Mouse (Mus musculus) megakaryocyte-erythroid progenitor cell, adult 5 weeks (primary cell): ENCODE measurements around the gene Oas2. TPM values are rescaled to one million over a fixed set of nuclear protein-coding genes. Genes with fewer than 3 reads are reported as not detected.

Source experiments
- polyA plus RNA-seq: library from polyadenylated mRNA; stranded (reverse); fragments of >175 nt; gene quantifications from 2 replicates; pipeline ENCODE4 v1.2.3, GENCODE M21; 2012

The Oas2 gene
- polyA plus RNA-seq = 0.39 and 0.81 TPM in 2 replicates

DNA sequence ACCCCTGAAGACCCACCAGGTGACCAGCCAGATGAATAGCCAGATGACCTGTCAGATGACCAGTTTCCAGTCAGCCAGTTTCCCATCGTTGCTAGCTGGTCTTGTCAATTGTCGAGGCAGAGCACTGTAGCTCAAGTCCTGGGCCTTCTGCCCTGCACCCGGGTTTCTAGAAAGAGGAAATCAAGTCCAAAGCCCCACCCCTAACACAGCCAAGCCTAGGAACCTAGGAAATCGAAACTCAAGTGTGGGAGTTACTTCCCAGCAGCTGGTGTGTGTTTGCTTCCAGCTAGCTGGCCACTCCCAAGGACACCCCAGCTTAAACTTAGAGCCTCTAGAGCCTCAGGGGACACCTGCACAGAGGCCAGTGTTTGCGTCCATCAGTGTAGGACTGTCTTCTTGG, at the start of gene Oas2:
Oas2 (minus strand) TSS at position 166 of the 400 bp plus-strand sequence.

DNA sequence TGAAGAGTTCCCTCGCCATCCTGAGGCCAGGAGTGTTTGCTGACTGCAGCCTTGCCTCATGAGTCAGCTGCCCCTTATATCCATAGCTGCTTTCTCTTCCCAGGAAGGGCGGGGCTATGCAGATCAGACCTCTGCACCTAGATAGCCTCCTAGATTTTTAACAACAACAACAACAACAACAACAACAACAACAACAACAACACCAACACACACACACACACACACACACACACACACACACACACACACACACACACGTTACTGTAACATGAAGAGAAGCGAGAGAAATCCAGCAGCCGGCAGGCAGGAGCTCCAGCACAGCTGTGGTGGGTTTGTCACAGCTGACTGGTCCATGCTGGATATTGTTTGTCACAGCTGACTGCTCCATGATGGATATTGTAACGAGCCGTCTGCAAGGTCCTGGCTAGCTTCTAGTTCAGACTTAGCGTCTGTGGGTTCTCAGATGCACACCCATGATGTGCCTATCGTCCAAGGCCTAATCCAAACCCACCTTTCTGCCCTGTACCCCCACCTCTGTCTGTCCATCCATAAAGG, 45.9 kb upstream of the Oas2 start, which contains the start of gene Oas1e:
Oas1e (minus strand) TSS at position 51 of the 555 bp plus-strand sequence.

DNA sequence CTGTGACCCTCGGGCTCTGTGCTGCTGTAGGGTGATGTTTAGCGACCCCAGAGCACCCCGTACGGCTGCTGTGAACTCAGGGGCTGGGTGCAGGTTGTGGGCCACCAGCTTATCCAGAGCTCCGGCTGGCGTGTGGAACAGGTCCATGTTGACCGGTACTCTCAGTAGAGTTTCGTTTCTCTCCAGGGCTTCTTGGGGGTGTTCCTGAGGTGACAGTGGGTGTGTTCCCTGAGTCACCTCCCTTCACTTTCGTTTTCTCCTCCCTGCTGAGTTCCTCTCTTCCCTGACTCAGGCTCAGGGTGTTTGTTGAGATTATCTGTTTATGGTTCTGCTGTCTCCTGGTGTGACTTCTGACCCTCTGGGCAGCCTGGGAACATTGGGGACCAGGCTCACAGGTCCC, 27.8 kb upstream of the Oas2 start, which contains the start of gene Oas3:
Oas3 (minus strand) TSS at position 184 of the 400 bp plus-strand sequence.

DNA sequence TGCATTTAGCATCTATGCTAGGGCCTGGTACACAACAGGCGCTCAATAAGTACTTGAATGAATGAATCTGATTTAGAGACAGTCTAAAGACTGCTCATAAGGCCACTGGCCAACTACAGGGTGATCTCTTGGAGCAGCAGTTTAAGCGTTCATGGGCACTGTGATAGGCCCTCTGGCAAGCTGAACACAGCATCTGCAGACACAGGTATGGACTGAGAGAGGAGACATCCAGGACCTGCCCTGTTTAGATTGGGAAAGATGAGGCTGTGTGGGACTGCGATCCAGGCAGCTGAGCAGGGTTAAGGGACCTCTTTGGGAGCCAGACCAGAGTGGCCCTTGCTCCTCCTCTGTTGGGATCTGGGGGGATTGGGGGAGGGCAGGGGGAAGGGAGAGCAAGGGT, 37.8 kb downstream of the Oas2 start, which contains the start of gene Dtx1:
Dtx1 (minus strand) TSS at position 101 of the 400 bp plus-strand sequence.

Other genes starting within 250 kb of the Oas2 start
- gene Plbd2, start 246.2 kb downstream of the Oas2 start, polyA plus RNA-seq = 32.3 and 36.9 TPM in 2 replicates
- 19.7 and 32.6 TPM in 2 replicates for gene Slc8b1, start 238.7 kb downstream of the Oas2 start, polyA plus RNA-seq
- gene Tpcn1, start 161.2 kb downstream of the Oas2 start, polyA plus RNA-seq = 83.4 and 92.3 TPM in 2 replicates
- 2.7 and 4.1 TPM in 2 replicates for gene Iqcd, start 160.8 kb downstream of the Oas2 start, polyA plus RNA-seq
- 23.5 and 24.3 TPM in 2 replicates for gene Rita1, start 137.3 kb downstream of the Oas2 start, polyA plus RNA-seq
- 111 and 152 TPM in 2 replicates for gene Ddx54, start 137.1 kb downstream of the Oas2 start, polyA plus RNA-seq
- not detected in 2 replicates for gene Cfap73, start 115.6 kb downstream of the Oas2 start, polyA plus RNA-seq
- gene Rasal1, start 101.0 kb downstream of the Oas2 start, polyA plus RNA-seq = 0.73 and 1.3 TPM in 2 replicates
- gene Dtx1, start 37.9 kb downstream of the Oas2 start, polyA plus RNA-seq = 0.38 and 1.0 TPM in 2 replicates
- 6.6 and 10.7 TPM in 2 replicates for gene Oas3, start 27.8 kb upstream of the Oas2 start, polyA plus RNA-seq
- gene Oas1e, start 45.7 kb upstream of the Oas2 start, polyA plus RNA-seq = not detected in 2 replicates
- gene Oas1c, start 62.7 kb upstream of the Oas2 start, polyA plus RNA-seq = 0.17 and 0.30 TPM in 2 replicates
- not detected in 2 replicates for gene Oas1f, start 97.5 kb upstream of the Oas2 start, polyA plus RNA-seq
- gene Oas1h, start 111.6 kb upstream of the Oas2 start, polyA plus RNA-seq = not detected in 2 replicates
- 2.8 and 5.4 TPM in 2 replicates for gene Oas1g, start 137.8 kb upstream of the Oas2 start, polyA plus RNA-seq
- gene Oas1a, start 157.7 kb upstream of the Oas2 start, polyA plus RNA-seq = 20.4 and 23.7 TPM in 2 replicates
- not detected in 2 replicates for gene Oas1d, start 164.7 kb upstream of the Oas2 start, polyA plus RNA-seq